Mouse (Mus musculus): ENCODE measurements around the gene Slc16a3. TPM values are rescaled to one million over a fixed set of nuclear protein-coding genes. Genes with fewer than 3 reads are reported as not detected.

Slc16a3 gene
- polyA plus RNA-seq, 1 experiment from 2014 or later = 10.0 TPM

DNA sequence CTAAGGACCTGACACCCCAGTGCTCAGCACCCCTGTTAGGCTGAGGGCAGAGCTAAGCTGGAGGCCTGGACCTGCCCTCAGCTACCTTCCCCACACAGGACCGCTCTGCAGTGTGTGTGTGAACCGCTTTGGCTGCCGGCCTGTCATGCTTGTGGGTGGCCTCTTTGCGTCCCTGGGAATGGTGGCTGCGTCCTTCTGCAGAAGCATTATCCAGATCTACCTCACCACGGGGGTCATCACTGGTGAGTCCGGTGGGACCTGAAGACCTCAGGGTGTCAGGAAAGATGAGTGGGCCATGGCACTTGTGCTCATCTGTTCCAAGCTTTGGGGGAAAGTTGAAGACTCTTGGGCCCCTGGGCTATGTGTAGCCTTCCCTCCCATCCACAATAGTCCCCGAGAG lies 7.4 kb downstream of the Slc16a3 start:
- no peak overlapping the region for H3K9ac ChIP-seq (ENCODE audit: low read length)
- H3K36me3 ChIP-seq (ENCODE audit: control insufficient read depth, insufficient read depth, low read length) = no peaks in the 10 kb centered on the region; the same call in 1 of the 2 replicates
- H3K4me1 ChIP-seq (replicated peaks; ENCODE audit: control insufficient read depth, insufficient read depth) = peaks cover 2% of the 10 kb centered on the region; the same call in 1 of the 2 replicates
- no peak overlapping the region for H3K4me3 ChIP-seq (ENCODE audit: low read depth, low read length)
- H3K27ac ChIP-seq (replicated peaks) = no peak overlapping the region
- 96% methylated on average over 8 of the region's 8 CpGs for WGBS
- H3K9me3 ChIP-seq (ENCODE audit: control insufficient read depth, low read length) = no peaks in the 10 kb centered on the region
- no peak for TF ChIP-seq EP300 (optimal IDR thresholded peaks at IDR 0.05)
- TF ChIP-seq CTCF (IDR thresholded peaks at IDR 0.05; ENCODE audit: low read depth) = no peak
- H3K4me2 ChIP-seq (replicated peaks; ENCODE audit: low read depth) = no peak overlapping the region
- no peaks in the 10 kb centered on the region for H3K27me3 ChIP-seq (ENCODE audit: control insufficient read depth, insufficient read depth, low read length)
- DNase-seq (ENCODE audit: low spot score) (no peak), ATAC-seq (ENCODE audit: low FRiP score, low TSS enrichment) (no peak)

DNA sequence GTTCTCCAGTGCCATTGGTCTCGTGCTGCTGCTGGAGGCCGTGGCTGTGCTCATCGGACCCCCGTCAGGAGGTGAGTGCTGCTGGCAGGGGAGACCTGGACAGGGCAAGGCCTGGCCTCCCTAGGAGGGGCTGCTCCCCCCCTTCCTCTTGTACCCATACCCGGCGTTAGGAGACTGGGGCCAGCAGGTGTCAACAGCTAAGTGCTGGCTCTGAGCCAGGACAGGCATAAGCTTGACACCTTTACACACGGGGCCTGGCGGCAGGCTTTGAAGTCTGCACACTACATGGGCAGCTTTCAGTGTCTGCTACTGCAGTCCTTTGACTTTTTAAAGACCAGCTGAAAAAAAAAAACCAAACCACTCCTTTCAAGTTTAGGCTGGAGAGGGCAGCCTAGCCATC lies 8.8 kb downstream of the Slc16a3 start:
- Histone ChIP-seq H3K9ac (ENCODE audit: low read length) (no peak overlapping the region), H3K27me3 (ENCODE audit: control insufficient read depth, insufficient read depth, low read length) (no peaks in the 10 kb centered on the region), H3K36me3 (ENCODE audit: control insufficient read depth, insufficient read depth, low read length) (peaks cover 2% of the 10 kb centered on the region; the same call in 1 of the 2 replicates), H3K4me1 (replicated peaks; ENCODE audit: control insufficient read depth, insufficient read depth) (no peaks in the 10 kb centered on the region; the same call in 1 of the 2 replicates), H3K4me3 (ENCODE audit: low read depth, low read length) (no peak overlapping the region), H3K9me3 (ENCODE audit: control insufficient read depth, low read length) (no peaks in the 10 kb centered on the region), H3K27ac (replicated peaks) (no peak overlapping the region), H3K4me2 (replicated peaks; ENCODE audit: low read depth) (no peak overlapping the region)
- DNase-seq (ENCODE audit: low spot score) (peak; percentile 56), ATAC-seq (ENCODE audit: low FRiP score, low TSS enrichment) (no peak)
- 61% methylated on average over 8 of the region's 8 CpGs for WGBS
- TF ChIP-seq EP300 (optimal IDR thresholded peaks at IDR 0.05) = no peak
- TF ChIP-seq CTCF (IDR thresholded peaks at IDR 0.05; ENCODE audit: low read depth) = no peak

DNA sequence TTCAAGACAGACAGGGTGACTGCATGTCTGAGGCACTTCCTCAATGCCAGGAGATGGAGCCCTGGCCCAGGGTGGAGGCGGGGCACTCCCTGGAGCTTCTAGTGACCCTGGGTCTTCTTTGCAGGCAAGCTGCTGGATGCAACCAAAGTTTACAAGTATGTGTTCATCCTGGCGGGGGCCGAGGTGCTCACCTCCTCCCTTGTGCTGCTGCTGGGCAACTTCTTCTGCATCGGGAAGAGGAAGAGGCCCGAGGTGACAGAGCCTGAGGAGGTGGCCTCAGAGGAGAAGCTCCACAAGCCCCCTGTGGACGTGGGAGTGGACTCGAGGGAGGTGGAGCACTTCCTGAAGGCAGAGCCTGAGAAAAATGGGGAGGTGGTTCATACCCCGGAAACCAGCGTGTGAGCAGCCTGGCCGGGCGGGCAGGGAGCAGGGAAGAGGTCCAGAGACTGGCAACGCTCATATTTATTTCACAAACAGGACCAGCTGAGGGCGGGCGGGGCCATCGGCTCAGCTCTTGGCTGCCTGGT lies 9.5 kb downstream of the Slc16a3 start:
- Histone ChIP-seq H3K27ac (replicated peaks) (0 out of 2 replicates have a peak overlapping the region, but pooled peaks have one; percentile 36), H3K4me2 (replicated peaks; ENCODE audit: low read depth) (no peak overlapping the region), H3K4me1 (replicated peaks; ENCODE audit: control insufficient read depth, insufficient read depth) (no peaks in the 10 kb centered on the region), H3K9me3 (ENCODE audit: control insufficient read depth, low read length) (no peaks in the 10 kb centered on the region), H3K36me3 (ENCODE audit: control insufficient read depth, insufficient read depth, low read length) (peaks cover 8% of the 10 kb centered on the region), H3K27me3 (ENCODE audit: control insufficient read depth, insufficient read depth, low read length) (no peaks in the 10 kb centered on the region), H3K9ac (ENCODE audit: low read length) (no peak overlapping the region), H3K4me3 (ENCODE audit: low read depth, low read length) (no peak overlapping the region)
- DNase-seq (ENCODE audit: low spot score) (peak; percentile 17), ATAC-seq (ENCODE audit: low FRiP score, low TSS enrichment) (no peak)
- TF ChIP-seq CTCF (IDR thresholded peaks at IDR 0.05; ENCODE audit: low read depth) (no peak), EP300 (optimal IDR thresholded peaks at IDR 0.05) (no peak)
- 60% methylated on average over 15 of the region's 15 CpGs for WGBS

DNA sequence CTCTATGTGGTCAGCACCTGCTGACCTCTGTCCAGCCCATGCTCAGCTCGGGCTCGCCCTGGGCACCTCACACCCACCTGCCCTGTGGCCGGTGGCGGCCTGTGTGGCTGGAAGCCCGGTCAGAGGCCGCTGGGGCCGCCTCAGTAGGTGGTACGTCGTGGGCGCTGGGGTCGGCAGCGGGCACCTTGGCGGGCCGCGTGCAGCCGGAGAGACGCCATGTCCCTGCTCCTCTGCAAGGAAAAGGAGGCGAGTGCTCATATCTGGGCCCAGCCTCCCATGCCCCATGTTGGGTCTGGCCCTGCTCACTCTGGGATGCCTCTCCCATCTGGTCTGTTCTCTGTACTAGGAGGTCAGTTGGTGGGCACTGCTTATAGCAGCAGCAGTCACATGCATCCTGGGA lies 10.8 kb downstream of the Slc16a3 start:
- H3K4me1 ChIP-seq (replicated peaks; ENCODE audit: control insufficient read depth, insufficient read depth) = no peaks in the 10 kb centered on the region
- no peaks in the 10 kb centered on the region for H3K9me3 ChIP-seq (ENCODE audit: control insufficient read depth, low read length)
- ATAC-seq (ENCODE audit: low FRiP score, low TSS enrichment) (no peak), DNase-seq (ENCODE audit: low spot score) (no peak)
- no peak overlapping the region for H3K4me3 ChIP-seq (ENCODE audit: low read depth, low read length)
- H3K4me2 ChIP-seq (replicated peaks; ENCODE audit: low read depth) = no peak overlapping the region
- no peak overlapping the region for H3K9ac ChIP-seq (ENCODE audit: low read length)
- no peaks in the 10 kb centered on the region for H3K27me3 ChIP-seq (ENCODE audit: control insufficient read depth, insufficient read depth, low read length)
- 84% methylated on average over 18 of the region's 18 CpGs for WGBS
- no peak overlapping the region for H3K27ac ChIP-seq (replicated peaks)
- peaks cover 19% of the 10 kb centered on the region for H3K36me3 ChIP-seq (ENCODE audit: control insufficient read depth, insufficient read depth, low read length)
- TF ChIP-seq EP300 (optimal IDR thresholded peaks at IDR 0.05) = no peak
- no peak for TF ChIP-seq CTCF (IDR thresholded peaks at IDR 0.05; ENCODE audit: low read depth)

DNA sequence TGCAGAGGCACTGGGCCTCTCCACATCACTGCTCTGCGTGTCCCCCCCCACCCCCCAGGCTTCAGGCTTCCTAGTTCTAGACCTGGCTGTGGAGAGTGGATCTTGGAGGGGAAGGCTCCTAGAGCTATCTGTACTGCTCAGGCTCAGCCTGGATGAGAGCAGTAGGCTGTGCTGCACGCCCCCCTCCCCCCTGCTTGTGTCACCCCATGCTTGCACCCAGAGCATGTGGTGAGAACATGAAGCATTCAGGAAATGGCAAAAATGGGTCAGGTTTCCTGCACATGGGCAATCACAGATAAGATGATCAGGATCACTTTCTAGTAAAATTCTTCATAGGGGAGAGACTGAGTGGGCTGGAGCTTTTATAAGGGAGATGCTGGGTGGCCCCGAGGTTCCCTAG lies 11.3 kb downstream of the Slc16a3 start:
- Histone ChIP-seq H3K4me2 (replicated peaks; ENCODE audit: low read depth) (no peak overlapping the region), H3K4me1 (replicated peaks; ENCODE audit: control insufficient read depth, insufficient read depth) (no peaks in the 10 kb centered on the region), H3K9me3 (ENCODE audit: control insufficient read depth, low read length) (no peaks in the 10 kb centered on the region), H3K4me3 (ENCODE audit: low read depth, low read length) (no peak overlapping the region), H3K27ac (replicated peaks) (no peak overlapping the region), H3K36me3 (ENCODE audit: control insufficient read depth, insufficient read depth, low read length) (peaks cover 22% of the 10 kb centered on the region), H3K27me3 (ENCODE audit: control insufficient read depth, insufficient read depth, low read length) (no peaks in the 10 kb centered on the region), H3K9ac (ENCODE audit: low read length) (no peak overlapping the region)
- DNase-seq (ENCODE audit: low spot score) (no peak), ATAC-seq (ENCODE audit: low FRiP score, low TSS enrichment) (no peak)
- TF ChIP-seq CTCF (IDR thresholded peaks at IDR 0.05; ENCODE audit: low read depth) (no peak), EP300 (optimal IDR thresholded peaks at IDR 0.05) (no peak)
- WGBS = 78% methylated on average over 3 of the region's 3 CpGs

DNA sequence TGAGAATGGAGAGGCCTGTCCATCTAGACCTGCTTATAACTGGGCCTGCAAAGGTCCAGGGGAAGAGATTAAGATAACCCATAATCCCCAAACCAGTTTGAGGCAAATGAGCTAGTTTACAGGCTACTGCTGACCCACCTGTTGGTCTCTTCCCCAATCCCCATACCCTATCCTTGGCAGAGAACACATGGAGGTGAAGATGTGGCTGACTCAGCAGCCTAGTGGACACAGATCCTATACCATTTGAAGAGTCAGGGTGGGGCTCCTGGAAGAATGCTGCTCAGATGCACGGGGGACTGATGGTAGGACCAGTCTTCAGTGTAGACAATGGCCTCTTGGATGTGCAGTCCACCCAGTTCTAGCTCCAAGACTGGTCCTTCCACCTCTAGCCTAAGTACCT lies 12.0 kb downstream of the Slc16a3 start:
- no peak for DNase-seq (ENCODE audit: low spot score)
- TF ChIP-seq CTCF (IDR thresholded peaks at IDR 0.05; ENCODE audit: low read depth) (no peak), EP300 (optimal IDR thresholded peaks at IDR 0.05) (no peak)
- no peak overlapping the region for H3K4me3 ChIP-seq (ENCODE audit: low read depth, low read length)
- no peak overlapping the region for H3K27ac ChIP-seq (replicated peaks)
- H3K9me3 ChIP-seq (ENCODE audit: control insufficient read depth, low read length) = no peaks in the 10 kb centered on the region
- H3K4me2 ChIP-seq (replicated peaks; ENCODE audit: low read depth) = no peak overlapping the region
- peaks cover 25% of the 10 kb centered on the region for H3K36me3 ChIP-seq (ENCODE audit: control insufficient read depth, insufficient read depth, low read length)
- no peak for ATAC-seq (ENCODE audit: low FRiP score, low TSS enrichment)
- H3K27me3 ChIP-seq (ENCODE audit: control insufficient read depth, insufficient read depth, low read length) = no peaks in the 10 kb centered on the region
- no peaks in the 10 kb centered on the region for H3K4me1 ChIP-seq (replicated peaks; ENCODE audit: control insufficient read depth, insufficient read depth)
- no peak overlapping the region for H3K9ac ChIP-seq (ENCODE audit: low read length)
- 63% methylated on average over 1 of the region's 1 CpGs for WGBS
